Mouse (Mus musculus): ENCODE data around the gene Gpc6. TPM values are rescaled to one million over a fixed set of nuclear protein-coding genes. Genes with fewer than 3 reads are reported as not detected.
A peak's percentile ranks its signal among the peaks of the same experiment; 100 is the strongest.

Gene Gpc6
- polyA plus RNA-seq, 1 experiment from 2014 or later = 31.2 TPM

GRCm38 (mm10) chr14:117992600-117993256 is 1067.6 kb downstream of the Gpc6 start:
- 79% methylated on average over 8 of the region's 8 CpGs for WGBS
- no peaks in the 10 kb centered on the region for H3K36me3 ChIP-seq (ENCODE audit: control insufficient read depth, insufficient read depth, low read length)
- no peak overlapping the region for H3K27ac ChIP-seq (ENCODE audit: low read depth, low read length)
- DNase-seq (ENCODE audit: low spot score) = no peak
- H3K9me3 ChIP-seq (ENCODE audit: control insufficient read depth, low read length) = no peaks in the 10 kb centered on the region
- ATAC-seq (ENCODE audit: insufficient read depth, low FRiP score, low TSS enrichment) = no peak
- no peak overlapping the region for H3K9ac ChIP-seq (ENCODE audit: low read length)
- no peak overlapping the region for H3K4me3 ChIP-seq (ENCODE audit: low read depth, low read length)
- no peak overlapping the region for H3K4me2 ChIP-seq (ENCODE audit: low read depth)
- no peaks in the 10 kb centered on the region for H3K4me1 ChIP-seq (ENCODE audit: control insufficient read depth, insufficient read depth, low read length)
- H3K27me3 ChIP-seq (ENCODE audit: control insufficient read depth, insufficient read depth, low read length) = no peaks in the 10 kb centered on the region

- Histone ChIP-seq H3K27me3 (ENCODE audit: control insufficient read depth, insufficient read depth, low read length) (no peaks in the 10 kb centered on the region), H3K9ac (ENCODE audit: low read length) (no peak overlapping the region), H3K4me3 (ENCODE audit: low read depth, low read length) (no peak overlapping the region), H3K4me1 (ENCODE audit: control insufficient read depth, insufficient read depth, low read length) (no peaks in the 10 kb centered on the region), H3K36me3 (ENCODE audit: control insufficient read depth, insufficient read depth, low read length) (no peaks in the 10 kb centered on the region), H3K4me2 (ENCODE audit: low read depth) (no peak overlapping the region), H3K9me3 (ENCODE audit: control insufficient read depth, low read length) (no peaks in the 10 kb centered on the region), H3K27ac (ENCODE audit: low read depth, low read length) (no peak overlapping the region)
- DNase-seq (ENCODE audit: low spot score) = no peak
- no peak for ATAC-seq (ENCODE audit: insufficient read depth, low FRiP score, low TSS enrichment)
- 91% methylated on average over 6 of the region's 6 CpGs for WGBS
Observed at GRCm38 (mm10) chr14:117993845-117994244, 1068.7 kb downstream of the Gpc6 start.

GRCm38 (mm10) chr14:118004434-118004833 is 1079.3 kb downstream of the Gpc6 start:
- H3K27ac ChIP-seq (ENCODE audit: low read depth, low read length) = no peak overlapping the region
- ATAC-seq (ENCODE audit: insufficient read depth, low FRiP score, low TSS enrichment) = no peak

GRCm38 (mm10) chr14:118005697-118006096 is 1080.6 kb downstream of the Gpc6 start:
- WGBS = 21% methylated on average over 5 of the region's 5 CpGs
- Histone ChIP-seq H3K9me3 (ENCODE audit: control insufficient read depth, low read length) (no peaks in the 10 kb centered on the region), H3K4me3 (ENCODE audit: low read depth, low read length) (no peak overlapping the region), H3K9ac (ENCODE audit: low read length) (no peak overlapping the region), H3K4me2 (ENCODE audit: low read depth) (no peak overlapping the region), H3K27me3 (ENCODE audit: control insufficient read depth, insufficient read depth, low read length) (no peaks in the 10 kb centered on the region), H3K4me1 (ENCODE audit: control insufficient read depth, insufficient read depth, low read length) (no peaks in the 10 kb centered on the region), H3K36me3 (ENCODE audit: control insufficient read depth, insufficient read depth, low read length) (no peaks in the 10 kb centered on the region), H3K27ac (ENCODE audit: low read depth, low read length) (no peak overlapping the region)
- ATAC-seq (ENCODE audit: insufficient read depth, low FRiP score, low TSS enrichment) = peak; percentile 65
- DNase-seq (ENCODE audit: low spot score) = peak; percentile 45

More at GRCm38 (mm10) chr14:118004434-118004833, 1079.3 kb downstream of the Gpc6 start:
- Histone ChIP-seq H3K4me1 (ENCODE audit: control insufficient read depth, insufficient read depth, low read length) (no peaks in the 10 kb centered on the region), H3K9me3 (ENCODE audit: control insufficient read depth, low read length) (no peaks in the 10 kb centered on the region), H3K9ac (ENCODE audit: low read length) (no peak overlapping the region), H3K36me3 (ENCODE audit: control insufficient read depth, insufficient read depth, low read length) (no peaks in the 10 kb centered on the region), H3K4me3 (ENCODE audit: low read depth, low read length) (no peak overlapping the region), H3K27me3 (ENCODE audit: control insufficient read depth, insufficient read depth, low read length) (no peaks in the 10 kb centered on the region), H3K4me2 (ENCODE audit: low read depth) (no peak overlapping the region)
- WGBS = 87% methylated on average over 10 of the region's 10 CpGs
- DNase-seq (ENCODE audit: low spot score) = no peak

GRCm38 (mm10) chr14:118009541-118009940 is 1084.4 kb downstream of the Gpc6 start:
- no peaks in the 10 kb centered on the region for H3K27me3 ChIP-seq (ENCODE audit: control insufficient read depth, insufficient read depth, low read length)
- H3K9me3 ChIP-seq (ENCODE audit: control insufficient read depth, low read length) = no peaks in the 10 kb centered on the region
- H3K4me1 ChIP-seq (ENCODE audit: control insufficient read depth, insufficient read depth, low read length) = no peaks in the 10 kb centered on the region
- H3K36me3 ChIP-seq (ENCODE audit: control insufficient read depth, insufficient read depth, low read length) = no peaks in the 10 kb centered on the region
- WGBS = 84% methylated on average over 9 of the region's 9 CpGs
- ATAC-seq (ENCODE audit: insufficient read depth, low FRiP score, low TSS enrichment) (no peak), DNase-seq (ENCODE audit: low spot score) (no peak)
- H3K27ac ChIP-seq (ENCODE audit: low read depth, low read length) = no peak overlapping the region
- no peak overlapping the region for H3K4me2 ChIP-seq (ENCODE audit: low read depth)
- H3K4me3 ChIP-seq (ENCODE audit: low read depth, low read length) = no peak overlapping the region
- H3K9ac ChIP-seq (ENCODE audit: low read length) = no peak overlapping the region

GRCm38 (mm10) chr14:118013237-118013636 is 1088.1 kb downstream of the Gpc6 start:
- no peaks in the 10 kb centered on the region for H3K27me3 ChIP-seq (ENCODE audit: control insufficient read depth, insufficient read depth, low read length)
- H3K27ac ChIP-seq (ENCODE audit: low read depth, low read length) = no peak overlapping the region
- ATAC-seq (ENCODE audit: insufficient read depth, low FRiP score, low TSS enrichment) (no peak), DNase-seq (ENCODE audit: low spot score) (no peak)
- H3K36me3 ChIP-seq (ENCODE audit: control insufficient read depth, insufficient read depth, low read length) = no peaks in the 10 kb centered on the region
- no peak overlapping the region for H3K4me3 ChIP-seq (ENCODE audit: low read depth, low read length)
- H3K9me3 ChIP-seq (ENCODE audit: control insufficient read depth, low read length) = no peaks in the 10 kb centered on the region
- no peak overlapping the region for H3K9ac ChIP-seq (ENCODE audit: low read length)
- H3K4me1 ChIP-seq (ENCODE audit: control insufficient read depth, insufficient read depth, low read length) = no peaks in the 10 kb centered on the region
- 80% methylated on average over 8 of the region's 8 CpGs for WGBS
- H3K4me2 ChIP-seq (ENCODE audit: low read depth) = no peak overlapping the region

- Histone ChIP-seq H3K4me1 (ENCODE audit: control insufficient read depth, insufficient read depth, low read length) (peaks cover 4% of the 10 kb centered on the region; the same call in 1 of the 2 replicates), H3K27ac (ENCODE audit: low read depth, low read length) (no peak overlapping the region), H3K36me3 (ENCODE audit: control insufficient read depth, insufficient read depth, low read length) (no peaks in the 10 kb centered on the region), H3K4me2 (ENCODE audit: low read depth) (no peak overlapping the region), H3K4me3 (ENCODE audit: low read depth, low read length) (no peak overlapping the region), H3K27me3 (ENCODE audit: control insufficient read depth, insufficient read depth, low read length) (no peaks in the 10 kb centered on the region), H3K9me3 (ENCODE audit: control insufficient read depth, low read length) (no peaks in the 10 kb centered on the region), H3K9ac (ENCODE audit: low read length) (no peak overlapping the region)
- 87% methylated on average over 5 of the region's 5 CpGs for WGBS
- DNase-seq (ENCODE audit: low spot score) = no peak
- ATAC-seq (ENCODE audit: insufficient read depth, low FRiP score, low TSS enrichment) = no peak
Observed at GRCm38 (mm10) chr14:118019314-118019713, 1094.2 kb downstream of the Gpc6 start.

- Histone ChIP-seq H3K4me1 (ENCODE audit: control insufficient read depth, insufficient read depth, low read length) (peaks cover 4% of the 10 kb centered on the region; the same call in 1 of the 2 replicates), H3K4me3 (ENCODE audit: low read depth, low read length) (no peak overlapping the region), H3K4me2 (ENCODE audit: low read depth) (no peak overlapping the region), H3K27me3 (ENCODE audit: control insufficient read depth, insufficient read depth, low read length) (no peaks in the 10 kb centered on the region), H3K36me3 (ENCODE audit: control insufficient read depth, insufficient read depth, low read length) (no peaks in the 10 kb centered on the region), H3K9me3 (ENCODE audit: control insufficient read depth, low read length) (no peaks in the 10 kb centered on the region), H3K9ac (ENCODE audit: low read length) (no peak overlapping the region), H3K27ac (ENCODE audit: low read depth, low read length) (no peak overlapping the region)
- ATAC-seq (ENCODE audit: insufficient read depth, low FRiP score, low TSS enrichment) (peak; percentile 39; the same call in 1 of the 2 replicates), DNase-seq (ENCODE audit: low spot score) (no peak)
- 32% methylated on average over 10 of the region's 10 CpGs for WGBS
Observed at GRCm38 (mm10) chr14:118021867-118022543, 1096.9 kb downstream of the Gpc6 start.
